Mouse (Mus musculus) gastrocnemius, postnatal 4 days (tissue): ENCODE results near the gene Mrpl53. TPM values are rescaled to one million over a fixed set of nuclear protein-coding genes. Genes with fewer than 3 reads are reported as not detected.

ENCODE experiments used
- DNase-seq, 2 experiments: peaks; one replicate each; pipeline ENCODE4 v3.0.0; 2021 to 2022; ENCODE audit warnings: low spot score in 2 of 2, mixed read lengths in 2 of 2
- total RNA-seq, 2 experiments: library from RNA; stranded (reverse); gene quantifications; 2 replicates each; pipeline ENCODE4 v1.2.3; 2021

Gene Mrpl53
- total RNA-seq, 2 experiments from 2014 or later: 79.5 to 100 TPM

GRCm38 (mm10) chr6:83120930-83121862 is 12.4 kb downstream of the Mrpl53 start, which contains the start of gene Wbp1:
Gene Wbp1, minus strand, starts transcription at chr6:83121559.
- peak; percentile 69 to 88 for DNase-seq

- DNase-seq: peak in 1 of 2 experiments; percentile 58
Observed at GRCm38 (mm10) chr6:83121863-83122710, 13.2 kb downstream of the Mrpl53 start.

GRCm38 (mm10) chr6:83122961-83123360 is 14.1 kb downstream of the Mrpl53 start:
- no peak for DNase-seq

GRCm38 (mm10) chr6:83124851-83125312 is 16.0 kb downstream of the Mrpl53 start:
- DNase-seq: peak; percentile 77 to 91

- DNase-seq: no peak
Observed at GRCm38 (mm10) chr6:83125331-83125730, 16.5 kb downstream of the Mrpl53 start, which contains the start of gene Ino80b. Gene Ino80b, minus strand, starts transcription at chr6:83125431.

- DNase-seq: no peak
Observed at GRCm38 (mm10) chr6:83127419-83127818, 18.6 kb downstream of the Mrpl53 start.

GRCm38 (mm10) chr6:83131469-83132034 is 22.7 kb downstream of the Mrpl53 start:
- DNase-seq: no peak

GRCm38 (mm10) chr6:83132176-83132919 is 23.5 kb downstream of the Mrpl53 start:
- no peak for DNase-seq

- no peak for DNase-seq
Observed at GRCm38 (mm10) chr6:83134226-83134625, 25.4 kb downstream of the Mrpl53 start.

- no peak for DNase-seq
Observed at GRCm38 (mm10) chr6:83134951-83135513, 26.2 kb downstream of the Mrpl53 start, which contains the start of gene Rtkn. Gene Rtkn, plus strand, starts transcription at chr6:83135463.

GRCm38 (mm10) chr6:83135571-83136161 is 26.8 kb downstream of the Mrpl53 start:
- peak in 1 of 2 experiments; percentile 47 for DNase-seq

GRCm38 (mm10) chr6:83136291-83136880 is 27.5 kb downstream of the Mrpl53 start:
- DNase-seq: no peak

- peak; percentile 85 to 89 for DNase-seq
Observed at GRCm38 (mm10) chr6:83136881-83137575, 28.2 kb downstream of the Mrpl53 start.

GRCm38 (mm10) chr6:83137576-83137950 is 28.7 kb downstream of the Mrpl53 start:
- DNase-seq: peak; percentile 90 to 96

GRCm38 (mm10) chr6:83138056-83138455 is 29.2 kb downstream of the Mrpl53 start:
- DNase-seq: peak in 1 of 2 experiments; percentile 59

- no peak for DNase-seq
Observed at GRCm38 (mm10) chr6:83140044-83140443, 31.2 kb downstream of the Mrpl53 start.

- no peak for DNase-seq
Observed at GRCm38 (mm10) chr6:83141636-83142035, 32.8 kb downstream of the Mrpl53 start.

- DNase-seq: peak in 1 of 2 experiments; percentile 18
Observed at GRCm38 (mm10) chr6:83142211-83142731, 33.4 kb downstream of the Mrpl53 start.
